Mouse (Mus musculus) heart, postnatal 25 days (tissue): ENCODE data around the gene Nufip2. TPM values are rescaled to one million over a fixed set of nuclear protein-coding genes. Genes with fewer than 3 reads are reported as not detected.

Experiments used
- DNase-seq: peaks from one replicate; pipeline ENCODE4 v3.0.0; 2022; ENCODE audit warnings: low spot score
- intact Hi-C: fragments of 180-260 bp; cut with DNase I; formaldehyde crosslinking; loops from one replicate; pipeline ENCODE4 v1.15.1; 2025
- total RNA-seq, 2 experiments: library from RNA; stranded (reverse); gene quantifications; 2 replicates each; pipeline ENCODE4 v1.2.3; 2021

The Nufip2 gene
- total RNA-seq, 2 experiments from 2014 or later = 45.6 to 54.3 TPM

- intact Hi-C loops = no loop called here
- DNase-seq = no peak
Measured at GRCm38 (mm10) chr11:77789512-77789911, 103.6 kb downstream of the Nufip2 start.

GRCm38 (mm10) chr11:77790286-77790685 is 104.3 kb downstream of the Nufip2 start:
- no peak for DNase-seq
- intact Hi-C loops = loop anchor here (2.0 kb wide), 1 partner anchor 51 kb away; no protein-coding TSS in a partner anchor

- intact Hi-C loops = loop anchor here (2.0 kb wide), 1 partner anchor 52 kb away; no protein-coding TSS in a partner anchor
- no peak for DNase-seq
Measured at GRCm38 (mm10) chr11:77791241-77791727, 105.3 kb downstream of the Nufip2 start.

Other genes starting within 250 kb of the Nufip2 start
- gene Coro6, start 223.7 kb upstream of the Nufip2 start, total RNA-seq = 100 to 1,000 TPM; 203 to 217 TPM
- gene Ankrd13b, start 196.5 kb upstream of the Nufip2 start, total RNA-seq = 10 to 100 TPM; 10.7 to 11.7 TPM
- 10 to 100 TPM; 51.3 TPM for gene Git1, start 192.6 kb upstream of the Nufip2 start, total RNA-seq
- 1 to 10 TPM; 1.9 to 2.0 TPM for gene Abhd15, start 171.0 kb upstream of the Nufip2 start, total RNA-seq
- 1 to 10 TPM; 8.4 to 9.6 TPM for gene Trp53i13, start 170.2 kb upstream of the Nufip2 start, total RNA-seq
- not detected for gene Gm10392, start 167.0 kb upstream of the Nufip2 start, total RNA-seq
- 10 to 100 TPM; 51.8 to 58.4 TPM for gene Taok1, start 78.3 kb upstream of the Nufip2 start, total RNA-seq
- gene Cryba1, start 39.1 kb downstream of the Nufip2 start, total RNA-seq = not detected
- 100 to 1,000 TPM; 273 to 280 TPM for gene Myo18a, start 77.1 kb downstream of the Nufip2 start, total RNA-seq
- gene Gm10277, start 101.6 kb downstream of the Nufip2 start, total RNA-seq = not detected
- gene Pipox, start 207.9 kb downstream of the Nufip2 start, total RNA-seq = 1 to 10 TPM in 1 of 2 experiments, under 1 TPM in 1; 0.52 to 1.3 TPM
- gene Sez6, start 244.6 kb downstream of the Nufip2 start, total RNA-seq = under 1 TPM; 0.21 to 0.22 TPM